Mouse (Mus musculus): Measurements from ENCODE around the gene Olfr1281. TPM values are rescaled to one million over a fixed set of nuclear protein-coding genes. Genes with fewer than 3 reads are reported as not detected.
"Not testable (repeated sequence)": the region's sequence is repeated elsewhere in the genome, so short reads cannot be mapped to it uniquely, and the experiment has no call there.

Olfr1281 gene
- total RNA-seq (2021): not detected
- long read RNA-seq: 0 reads

GRCm38 (mm10) chr2:111326220-111326619 is at the start of gene Olfr1281:
Gene Olfr1281 (plus strand): TSS chr2:111326520.
- no peak for DNase-seq (ENCODE audit: low spot score in 2 of 2)

- DNase-seq (ENCODE audit: low spot score in 2 of 2): no peak
Observed at GRCm38 (mm10) chr2:111289836-111290235, 36.5 kb upstream of the Olfr1281 start, which contains the start of gene Olfr1278. Gene Olfr1278 (plus strand): TSS chr2:111290136.

GRCm38 (mm10) chr2:111298541-111298940 is 27.8 kb upstream of the Olfr1281 start:
- DNase-seq (ENCODE audit: low spot score in 2 of 2): no peak

GRCm38 (mm10) chr2:111300374-111300773 is 25.9 kb upstream of the Olfr1281 start, which contains the start of gene Olfr1279:
Gene Olfr1279 (plus strand): TSS chr2:111300635.
- no peak for DNase-seq (ENCODE audit: low spot score in 2 of 2)

GRCm38 (mm10) chr2:111313717-111314116 is 12.6 kb upstream of the Olfr1281 start, which contains the start of gene Olfr1280:
Gene Olfr1280 (plus strand): TSS chr2:111314017.
- DNase-seq (ENCODE audit: low spot score in 2 of 2): no peak

- not testable (repeated sequence) for DNase-seq (ENCODE audit: low spot score in 2 of 2)
Observed at GRCm38 (mm10) chr2:111333721-111334120, 7.4 kb downstream of the Olfr1281 start.

- no peak for DNase-seq (ENCODE audit: low spot score in 2 of 2)
Observed at GRCm38 (mm10) chr2:111335976-111336375, 9.7 kb downstream of the Olfr1281 start, which contains the start of gene Olfr1282. Gene Olfr1282 (minus strand): TSS chr2:111336076.

- DNase-seq (ENCODE audit: low spot score in 2 of 2): no peak
Observed at GRCm38 (mm10) chr2:111366490-111366889, 40.2 kb downstream of the Olfr1281 start, which contains the start of gene Olfr1283. Gene Olfr1283 (plus strand): TSS chr2:111366790.

- no peak for DNase-seq (ENCODE audit: low spot score in 2 of 2)
Observed at GRCm38 (mm10) chr2:111375222-111375621, 48.9 kb downstream of the Olfr1281 start, which contains the start of gene Olfr1284. Gene Olfr1284 (plus strand): TSS chr2:111375522.

Other genes starting within 250 kb of the Olfr1281 start
- gene Gm13941, start 220.5 kb upstream of the Olfr1281 start, total RNA-seq (2021): not detected
- not detected for gene Gm15130, start 173.6 kb upstream of the Olfr1281 start, total RNA-seq (2021)
- gene 4930430A15Rik, start 96.9 kb upstream of the Olfr1281 start, total RNA-seq (2021): not detected
- not detected for gene Olfr1275, start 91.2 kb upstream of the Olfr1281 start, total RNA-seq (2021)
- not detected for gene Olfr1276, start 72.0 kb upstream of the Olfr1281 start, total RNA-seq (2021)
- not detected for gene Olfr1277, start 52.4 kb upstream of the Olfr1281 start, total RNA-seq (2021)
- not detected for gene Olfr1278, start 36.4 kb upstream of the Olfr1281 start, total RNA-seq (2021)
- gene Olfr1279, start 25.9 kb upstream of the Olfr1281 start, total RNA-seq (2021): not detected
- gene Olfr1280, start 12.5 kb upstream of the Olfr1281 start, total RNA-seq (2021): not detected
- not detected for gene Olfr1282, start 9.6 kb downstream of the Olfr1281 start, total RNA-seq (2021)
- gene Olfr1283, start 40.3 kb downstream of the Olfr1281 start, total RNA-seq (2021): not detected
- gene Olfr1284, start 49.0 kb downstream of the Olfr1281 start, total RNA-seq (2021): not detected
- not detected for gene Olfr1286, start 96.6 kb downstream of the Olfr1281 start, total RNA-seq (2021)
- gene Olfr1287, start 122.6 kb downstream of the Olfr1281 start, total RNA-seq (2021): not detected
- gene Olfr1288, start 147.6 kb downstream of the Olfr1281 start, total RNA-seq (2021): not detected
- gene Olfr1289, start 154.3 kb downstream of the Olfr1281 start, total RNA-seq (2021): not detected
- not detected for gene Olfr1290, start 167.3 kb downstream of the Olfr1281 start, total RNA-seq (2021)
- not detected for gene Olfr1291-ps1, start 170.7 kb downstream of the Olfr1281 start, total RNA-seq (2021)
- not detected for gene Olfr1293-ps, start 198.7 kb downstream of the Olfr1281 start, total RNA-seq (2021)
- gene Olfr1294, start 213.8 kb downstream of the Olfr1281 start, total RNA-seq (2021): not detected
- gene Olfr1295, start 243.2 kb downstream of the Olfr1281 start, total RNA-seq (2021): not detected

All from layer of hippocampus, postnatal 10 days (tissue).